Mouse (Mus musculus) embryonic fibroblast, embryonic 13.5 days (primary cell): ENCODE measurements around the gene 9330159F19Rik.

Source experiments
- CTCF ChIP-seq: IDR thresholded peaks from 2 replicates; pipeline ENCODE4 v1.5.1; 2011; ENCODE audit warnings: mild to moderate bottlenecking, control low read depth, low read length, moderate library complexity, borderline replicate concordance; ENCODE audit not compliant: insufficient read depth
- POLR2A ChIP-seq: IDR thresholded peaks from 2 replicates; pipeline ENCODE4 v1.6.1; 2011; ENCODE audit warnings: low read depth, mild to moderate bottlenecking, control low read depth, low read length, moderate library complexity

- TF ChIP-seq CTCF (no peak), POLR2A (no peak)
These were observed 33.4 kb upstream of the 9330159F19Rik start for GRCm38 (mm10) chr10:29178003-29178402.
